Mouse (Mus musculus): ENCODE data around the gene Rimklb. TPM values are rescaled to one million over a fixed set of nuclear protein-coding genes. Genes with fewer than 3 reads are reported as not detected.
"Not testable (repeated sequence)": the region's sequence is repeated elsewhere in the genome, so short reads cannot be mapped to it uniquely, and the experiment has no call there.

Rimklb gene
- total RNA-seq (2021), result under 1 TPM in 1 of 2 experiments, not detected in 1; 0.20 TPM
- long read RNA-seq, experiment 1, result 0 reads
- long read RNA-seq, experiment 2, result 0 reads

DNA sequence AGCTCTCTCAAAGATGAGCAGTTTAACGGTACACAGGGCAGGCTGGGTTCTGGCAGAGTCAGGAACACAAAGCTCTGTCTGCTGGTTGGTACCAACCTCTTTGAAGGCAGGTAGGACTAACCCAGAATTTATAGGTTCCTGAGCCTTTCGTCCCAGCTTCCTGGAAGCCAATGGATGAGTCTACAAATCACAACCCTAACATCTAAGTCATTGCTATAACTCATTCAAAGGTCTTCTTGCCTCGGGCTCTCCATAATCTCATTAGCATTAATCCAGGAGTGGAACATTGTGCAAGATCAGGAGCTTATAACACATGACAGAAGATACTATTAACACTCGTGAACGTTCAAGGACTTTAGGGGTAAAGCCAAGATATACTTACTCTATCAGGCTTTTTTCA lies at the start of gene Rimklb:
Gene Rimklb, minus strand, starts transcription at position 101 of the 400 bp plus-strand sequence.
- DNase-seq, result no peak
- intact Hi-C loops (cut with DNase I), result no loop called here

DNA sequence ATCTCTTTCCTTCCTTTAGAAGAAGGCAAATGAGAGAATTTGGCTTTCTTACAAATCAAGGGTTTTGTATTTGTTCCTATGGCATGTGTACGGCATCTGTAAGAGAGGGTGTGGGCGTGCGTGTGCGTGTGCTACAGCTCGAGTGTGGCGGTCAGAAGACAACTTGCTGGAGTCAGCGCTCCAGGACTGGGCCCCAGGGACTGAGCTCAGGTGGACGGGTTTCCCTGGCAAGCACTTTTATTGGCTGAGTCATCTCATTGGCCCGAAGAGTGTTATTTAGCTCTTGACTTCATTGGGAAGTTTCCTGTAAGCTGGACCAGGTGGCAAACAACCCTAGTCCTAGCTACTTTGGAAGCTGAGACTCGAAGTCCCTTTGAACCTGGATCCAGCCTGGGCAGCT lies 47.4 kb upstream of the Rimklb start:
- no peak for DNase-seq
- intact Hi-C loops (cut with DNase I), result no loop called here

GRCm38 (mm10) chr6:122545289-122545882 lies 46.8 kb upstream of the Rimklb start:
- DNase-seq, result no peak
- intact Hi-C loops (cut with DNase I), result no loop called here

DNA sequence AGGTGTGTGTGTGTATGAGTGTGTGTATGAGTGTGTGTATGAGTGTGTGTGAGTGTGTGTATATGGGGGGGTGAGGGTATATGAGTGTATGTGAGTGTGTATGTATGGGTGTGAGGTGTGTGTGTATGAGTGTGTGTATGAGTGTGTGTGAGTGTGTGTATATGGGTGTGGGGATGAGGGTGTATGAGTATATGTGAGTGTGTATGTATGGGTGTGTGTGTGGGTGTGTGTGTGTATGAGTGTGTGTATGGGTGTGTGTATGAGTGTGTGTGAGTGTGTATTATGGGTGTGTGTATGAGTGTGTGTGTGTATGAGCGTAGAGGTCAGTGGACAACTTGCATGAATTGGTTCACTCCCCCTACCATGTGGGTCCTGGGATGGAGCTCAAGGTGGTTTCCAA lies 46.1 kb upstream of the Rimklb start:
- intact Hi-C loops (cut with DNase I), result no loop called here

GRCm38 (mm10) chr6:122543574-122543973 lies 45.0 kb upstream of the Rimklb start:
- intact Hi-C loops (cut with DNase I), result no loop called here
- no peak for DNase-seq

More for the DNA sequence above, 46.1 kb upstream of the Rimklb start:
- no peak for DNase-seq

- intact Hi-C loops (cut with DNase I); DNase-seq: not testable (repeated sequence)
Observed at GRCm38 (mm10) chr6:122542459-122542858, 43.9 kb upstream of the Rimklb start.

- intact Hi-C loops (cut with DNase I), result no loop called here
Observed at GRCm38 (mm10) chr6:122539564-122539963, 41.0 kb upstream of the Rimklb start.

GRCm38 (mm10) chr6:122534032-122534431 lies 35.5 kb upstream of the Rimklb start:
- DNase-seq, result no peak
- intact Hi-C loops (cut with DNase I), result no loop called here

More at GRCm38 (mm10) chr6:122539564-122539963, 41.0 kb upstream of the Rimklb start:
- DNase-seq, result no peak

DNA sequence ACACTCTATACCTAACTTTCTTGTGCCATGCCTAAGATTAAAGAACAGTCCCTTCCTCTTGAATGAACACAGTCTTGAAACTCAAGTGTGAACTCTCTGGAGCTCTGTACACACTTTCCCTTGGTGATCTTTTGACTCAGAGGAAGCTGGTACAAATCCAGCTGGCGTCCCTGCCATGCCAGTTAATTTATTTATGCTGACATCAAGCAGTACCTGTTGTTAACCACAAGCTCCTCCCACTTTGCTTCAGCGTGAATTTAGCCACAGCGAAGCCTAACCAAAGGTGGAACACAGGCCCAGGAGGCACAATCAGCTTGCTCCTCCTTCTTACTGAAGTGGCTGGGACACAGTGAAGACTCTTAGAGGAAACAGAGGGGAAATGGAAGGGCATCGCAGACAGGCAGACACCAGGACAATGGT lies 34.3 kb upstream of the Rimklb start:
- peak in 1 of 2 experiments; percentile 5 for DNase-seq
- intact Hi-C loops (cut with DNase I), result no loop called here

GRCm38 (mm10) chr6:122531466-122532174 lies 33.1 kb upstream of the Rimklb start:
- DNase-seq, result no peak
- intact Hi-C loops (cut with DNase I), result no loop called here

- intact Hi-C loops (cut with DNase I), result no loop called here
- no peak for DNase-seq
Observed at GRCm38 (mm10) chr6:122528136-122528535, 29.6 kb upstream of the Rimklb start.

GRCm38 (mm10) chr6:122527596-122527995 lies 29.0 kb upstream of the Rimklb start:
- intact Hi-C loops (cut with DNase I), result no loop called here
- DNase-seq, result no peak

- no peak for DNase-seq
- intact Hi-C loops (cut with DNase I), result no loop called here
Observed at GRCm38 (mm10) chr6:122523289-122523688, 24.7 kb upstream of the Rimklb start.

- intact Hi-C loops (cut with DNase I), result no loop called here
- DNase-seq, result no peak
Observed at GRCm38 (mm10) chr6:122522595-122522994, 24.0 kb upstream of the Rimklb start.

- peak in 1 of 2 experiments; percentile 26 for DNase-seq
- intact Hi-C loops (cut with DNase I), result loop anchor here (2.0 to 5.0 kb wide), 2 partner anchors 23 to 117 kb away; no protein-coding TSS in a partner anchor
Observed at GRCm38 (mm10) chr6:122519384-122519783, 20.8 kb upstream of the Rimklb start.

DNA sequence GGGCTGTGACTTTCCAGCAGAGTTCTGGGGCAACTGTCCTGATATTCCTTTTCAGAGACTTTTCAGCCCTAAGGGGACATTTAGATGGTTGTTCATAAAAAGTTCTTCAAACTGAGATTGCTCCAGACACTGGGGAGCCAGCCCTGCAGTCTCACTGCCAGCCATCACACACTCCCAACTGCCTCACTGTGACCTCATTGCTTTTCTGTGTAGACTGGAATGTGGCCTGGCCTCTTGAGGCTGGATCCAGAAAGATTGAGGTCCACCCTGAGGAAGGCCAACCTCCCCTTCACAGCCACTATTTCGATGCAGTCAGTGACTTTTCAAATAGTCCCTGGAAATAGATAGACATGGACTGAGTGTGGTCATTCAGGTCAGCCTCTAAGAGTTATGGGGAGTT lies 19.1 kb upstream of the Rimklb start:
- DNase-seq, result peak; percentile 35 to 46
- intact Hi-C loops (cut with DNase I), result loop anchor here (2.0 to 5.0 kb wide), 2 partner anchors 21 to 115 kb away; no protein-coding TSS in a partner anchor

DNA sequence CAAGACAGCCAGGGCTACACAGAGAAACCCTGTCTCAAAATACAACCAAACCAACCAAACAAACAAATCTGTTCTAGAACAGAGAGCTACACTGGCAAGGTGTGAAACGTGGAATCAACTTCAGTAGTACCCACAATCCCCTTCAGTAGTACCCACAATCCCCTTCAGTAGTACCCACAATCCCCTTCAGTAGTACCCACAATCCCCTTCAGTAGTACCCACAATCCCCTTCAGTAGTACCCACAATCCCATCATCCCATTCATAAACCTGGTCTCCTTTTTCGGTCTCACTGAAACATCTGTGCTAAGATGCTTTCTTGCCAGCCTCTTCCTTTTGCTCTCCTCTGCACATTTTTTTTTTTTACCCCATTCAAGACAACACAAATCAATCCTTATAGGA lies 17.2 kb upstream of the Rimklb start:
- DNase-seq, result not testable (repeated sequence)
- intact Hi-C loops (cut with DNase I), result loop anchor here (5.0 kb wide), 1 partner anchor 113 kb away; no protein-coding TSS in a partner anchor

DNA sequence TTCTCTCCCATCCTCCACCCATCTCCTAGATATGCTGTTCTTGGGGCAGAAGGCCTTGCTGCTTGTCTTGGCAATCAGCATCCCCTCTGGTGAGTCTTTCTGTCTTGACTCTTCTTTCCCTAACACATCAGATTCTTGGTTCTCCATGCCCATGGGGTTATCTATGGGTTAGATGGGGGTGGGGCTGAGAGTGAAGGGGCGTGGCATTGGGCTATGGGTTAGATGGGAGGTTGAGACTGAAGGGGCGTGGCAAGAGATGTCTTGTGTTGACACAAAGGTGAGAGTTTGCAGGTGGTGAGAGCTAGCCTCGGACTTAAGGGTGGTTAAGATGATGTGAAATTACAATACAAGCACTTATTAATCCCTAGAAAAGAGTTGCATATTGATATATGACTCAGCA lies 15.8 kb upstream of the Rimklb start:
- DNase-seq, result no peak
- intact Hi-C loops (cut with DNase I), result no loop called here

GRCm38 (mm10) chr6:122512914-122513878 lies 14.6 kb upstream of the Rimklb start:
- intact Hi-C loops (cut with DNase I), result no loop called here
- peak in 1 of 2 experiments; percentile 30 for DNase-seq

GRCm38 (mm10) chr6:122508494-122508893 lies 9.9 kb upstream of the Rimklb start:
- intact Hi-C loops (cut with DNase I), result no loop called here

GRCm38 (mm10) chr6:122505545-122505944 lies 7.0 kb upstream of the Rimklb start, which contains the start of gene Mfap5:
Mfap5 (plus strand) TSS chr6:122505845.
- DNase-seq, result no peak
- intact Hi-C loops (cut with DNase I), result no loop called here

More at GRCm38 (mm10) chr6:122508494-122508893, 9.9 kb upstream of the Rimklb start:
- DNase-seq, result peak; percentile 79

Measured in heart, postnatal 14 days (tissue).